Mouse (Mus musculus): Measurements from ENCODE around the gene Gm28053.
"Not testable (repeated sequence)": the region's sequence is repeated elsewhere in the genome, so short reads cannot be mapped to it uniquely, and the experiment has no call there.

The Gm28053 gene

GRCm38 (mm10) chr6:48718455-48718854 is at the start of gene Gm28053, which contains the start of gene Gimap7:
TSS of gene Gm28053 (plus strand) at chr6:48718607.
TSS of gene Gimap7 (plus strand) at chr6:48718621.
- in situ Hi-C loops (cut with MseI, MboI), result no loop called here

GRCm38 (mm10) chr6:48669446-48669969 is 48.9 kb upstream of the Gm28053 start:
- in situ Hi-C loops (cut with MseI, MboI), result no loop called here

- in situ Hi-C loops (cut with MseI, MboI), result no loop called here
Measured at GRCm38 (mm10) chr6:48674291-48675058, 43.9 kb upstream of the Gm28053 start.

GRCm38 (mm10) chr6:48675400-48675930 is 42.9 kb upstream of the Gm28053 start:
- in situ Hi-C loops (cut with MseI, MboI), result no loop called here

GRCm38 (mm10) chr6:48675931-48676859 is 42.2 kb upstream of the Gm28053 start, which contains the start of gene Gimap9:
TSS of gene Gimap9 (plus strand) at chr6:48676129.
- in situ Hi-C loops (cut with MseI, MboI), result no loop called here

- in situ Hi-C loops (cut with MseI, MboI), result no loop called here
Measured at GRCm38 (mm10) chr6:48676860-48677415, 41.5 kb upstream of the Gm28053 start.

- in situ Hi-C loops (cut with MseI, MboI), result no loop called here
Measured at GRCm38 (mm10) chr6:48677492-48678345, 40.7 kb upstream of the Gm28053 start.

- in situ Hi-C loops (cut with MseI, MboI), result no loop called here
Measured at GRCm38 (mm10) chr6:48678391-48678790, 40.0 kb upstream of the Gm28053 start.

GRCm38 (mm10) chr6:48679701-48680100 is 38.7 kb upstream of the Gm28053 start:
- in situ Hi-C loops (cut with MseI, MboI), result no loop called here

- in situ Hi-C loops (cut with MseI, MboI), result no loop called here
Measured at GRCm38 (mm10) chr6:48680421-48680820, 38.0 kb upstream of the Gm28053 start.

- in situ Hi-C loops (cut with MseI, MboI), result no loop called here
Measured at GRCm38 (mm10) chr6:48681472-48682090, 36.8 kb upstream of the Gm28053 start.

- in situ Hi-C loops (cut with MseI, MboI), result no loop called here
Measured at GRCm38 (mm10) chr6:48682271-48682670, 36.1 kb upstream of the Gm28053 start.

- in situ Hi-C loops (cut with MseI, MboI), result not testable (repeated sequence)
Measured at GRCm38 (mm10) chr6:48683263-48683821, 35.1 kb upstream of the Gm28053 start.

GRCm38 (mm10) chr6:48684319-48684718 is 34.1 kb upstream of the Gm28053 start, which contains the start of gene Gimap4:
TSS of gene Gimap4 (plus strand) at chr6:48684549.
- in situ Hi-C loops (cut with MseI, MboI), result no loop called here

GRCm38 (mm10) chr6:48684806-48685205 is 33.6 kb upstream of the Gm28053 start:
- in situ Hi-C loops (cut with MseI, MboI), result no loop called here

- in situ Hi-C loops (cut with MseI, MboI), result no loop called here
Measured at GRCm38 (mm10) chr6:48685251-48685650, 33.2 kb upstream of the Gm28053 start.

GRCm38 (mm10) chr6:48685694-48686665 is 32.4 kb upstream of the Gm28053 start:
- in situ Hi-C loops (cut with MseI, MboI), result no loop called here

- in situ Hi-C loops (cut with MseI, MboI), result no loop called here
Measured at GRCm38 (mm10) chr6:48687077-48687476, 31.3 kb upstream of the Gm28053 start.

GRCm38 (mm10) chr6:48689320-48689719 is 29.1 kb upstream of the Gm28053 start:
- in situ Hi-C loops (cut with MseI, MboI), result no loop called here

All from mouse trophoblast stem cell (cell line).